Mouse (Mus musculus): ENCODE measurements around the gene Gm20736. TPM values are rescaled to one million over a fixed set of nuclear protein-coding genes. Genes with fewer than 3 reads are reported as not detected.
"Not testable (repeated sequence)": the region's sequence is repeated elsewhere in the genome, so short reads cannot be mapped to it uniquely, and the experiment has no call there.

Gene Gm20736
- not detected in 2 replicates for polyA plus RNA-seq (2015; fragmentation: Nextera tagmentation; extraction: Ambion mirVana)

- ATAC-seq; H3K4me3 ChIP-seq (ENCODE audit: low read depth, low read length); H3K27ac ChIP-seq (ENCODE audit: low read length): not testable (repeated sequence)
These were observed at the start of gene Gm20736 for GRCm38 (mm10) chrY:65377390-65377789. Gene Gm20736, plus strand, starts transcription at chrY:65377690.

More at GRCm38 (mm10) chrY:65377390-65377789, at the start of gene Gm20736:
- not testable (repeated sequence) for H3K27me3 ChIP-seq (ENCODE audit: control insufficient read depth, insufficient read depth, low read depth, low read length); H3K9ac ChIP-seq (ENCODE audit: low read depth, low read length); H3K4me2 ChIP-seq (ENCODE audit: low read length); H3K9me3 ChIP-seq (replicated peaks; ENCODE audit: control insufficient read depth, low read length, poor library complexity, severe bottlenecking); H3K4me1 ChIP-seq (ENCODE audit: control insufficient read depth, insufficient read depth, low read length); H3K36me3 ChIP-seq (ENCODE audit: control insufficient read depth, insufficient read depth, low read length)
- WGBS = no CpG with 5 or more reads among the region's 5 CpGs

Other genes starting within 250 kb of the Gm20736 start
- not detected in 2 replicates for gene Gm20924, start 170.2 kb upstream of the Gm20736 start, polyA plus RNA-seq (2015; fragmentation: Nextera tagmentation; extraction: Ambion mirVana)